Mouse (Mus musculus): ENCODE results near the gene Rdh9. TPM values are rescaled to one million over a fixed set of nuclear protein-coding genes. Genes with fewer than 3 reads are reported as not detected.

Rdh9 gene
- total and polyA plus RNA-seq, 2 experiments from 2014 or later, result 0.04 to 0.34 TPM

GRCm38 (mm10) chr10:127750136-127750777 lies 25.9 kb upstream of the Rdh9 start:
- peak overlapping the region; percentile 50 for H3K9ac ChIP-seq (replicated peaks; ENCODE audit: low read depth, low read length)

GRCm38 (mm10) chr10:127751548-127751947 lies 24.6 kb upstream of the Rdh9 start, which contains the start of gene Gpr182:
Gene Gpr182, minus strand, starts transcription at chr10:127751732.
- peak; percentile 63 for DNase-seq (ENCODE audit: low spot score)
- ATAC-seq (ENCODE audit: insufficient read depth, low read depth), result peak; percentile 62

More at GRCm38 (mm10) chr10:127750136-127750777, 25.9 kb upstream of the Rdh9 start:
- Histone ChIP-seq H3K27me3 (ENCODE audit: control insufficient read depth, insufficient read depth, low read length) (no peaks in the 10 kb centered on the region), H3K27ac (ENCODE audit: low read depth) (peak overlapping the region; percentile 52), H3K4me1 (ENCODE audit: control insufficient read depth, insufficient read depth) (peaks cover 6% of the 10 kb centered on the region; the same call in 1 of the 2 replicates), H3K9me3 (replicated peaks; ENCODE audit: control insufficient read depth, low read length) (no peaks in the 10 kb centered on the region), H3K4me3 (ENCODE audit: low read depth, low read length) (peak overlapping the region; percentile 39), H3K36me3 (replicated peaks; ENCODE audit: control insufficient read depth, insufficient read depth, low read length) (peaks cover 23% of the 10 kb centered on the region; the same call in 1 of the 2 replicates), H3K4me2 (ENCODE audit: low read depth, low read length) (peak overlapping the region; percentile 57)
- TF ChIP-seq EP300 (IDR thresholded peaks at IDR 0.05; ENCODE audit: low read depth), result no peak
- TF ChIP-seq CTCF (IDR thresholded peaks at IDR 0.05; ENCODE audit: low read depth), result no peak
- DNase-seq (ENCODE audit: low spot score) (no peak), ATAC-seq (ENCODE audit: insufficient read depth, low read depth) (no peak)
- WGBS, result 34% methylated on average over 24 of the region's 24 CpGs

GRCm38 (mm10) chr10:127754566-127755166 lies 21.5 kb upstream of the Rdh9 start:
- WGBS, result 40% methylated on average over 6 of the region's 6 CpGs
- Histone ChIP-seq H3K27ac (ENCODE audit: low read depth) (peak overlapping the region; percentile 54), H3K4me2 (ENCODE audit: low read depth, low read length) (no peak overlapping the region), H3K9me3 (replicated peaks; ENCODE audit: control insufficient read depth, low read length) (no peaks in the 10 kb centered on the region), H3K9ac (replicated peaks; ENCODE audit: low read depth, low read length) (no peak overlapping the region), H3K36me3 (replicated peaks; ENCODE audit: control insufficient read depth, insufficient read depth, low read length) (no peaks in the 10 kb centered on the region), H3K4me1 (ENCODE audit: control insufficient read depth, insufficient read depth) (peaks cover 11% of the 10 kb centered on the region; the same call in 1 of the 2 replicates), H3K4me3 (ENCODE audit: low read depth, low read length) (no peak overlapping the region), H3K27me3 (ENCODE audit: control insufficient read depth, insufficient read depth, low read length) (no peaks in the 10 kb centered on the region)
- DNase-seq (ENCODE audit: low spot score) (no peak), ATAC-seq (ENCODE audit: insufficient read depth, low read depth) (no peak)
- no peak for TF ChIP-seq CTCF (IDR thresholded peaks at IDR 0.05; ENCODE audit: low read depth)
- TF ChIP-seq EP300 (IDR thresholded peaks at IDR 0.05; ENCODE audit: low read depth), result peak; percentile 58; the same call in 1 of the 2 replicates

More at GRCm38 (mm10) chr10:127751548-127751947, 24.6 kb upstream of the Rdh9 start, which contains the start of gene Gpr182:
- Histone ChIP-seq H3K9ac (replicated peaks; ENCODE audit: low read depth, low read length) (peak within 1 kb of the TSS; percentile 26; the same call in 1 of the 2 replicates), H3K27me3 (ENCODE audit: control insufficient read depth, insufficient read depth, low read length) (no peaks in the 10 kb centered on the region), H3K9me3 (replicated peaks; ENCODE audit: control insufficient read depth, low read length) (no peaks in the 10 kb centered on the region), H3K4me1 (ENCODE audit: control insufficient read depth, insufficient read depth) (peaks cover 11% of the 10 kb centered on the region; the same call in 1 of the 2 replicates), H3K27ac (ENCODE audit: low read depth) (peak within 1 kb of the TSS; percentile 34; the same call in 1 of the 2 replicates), H3K4me2 (ENCODE audit: low read depth, low read length) (peak within 1 kb of the TSS; percentile 57), H3K4me3 (ENCODE audit: low read depth, low read length) (peak within 1 kb of the TSS; percentile 39), H3K36me3 (replicated peaks; ENCODE audit: control insufficient read depth, insufficient read depth, low read length) (peaks cover 12% of the 10 kb centered on the region; the same call in 1 of the 2 replicates)
- TF ChIP-seq CTCF (IDR thresholded peaks at IDR 0.05; ENCODE audit: low read depth), result no peak
- TF ChIP-seq EP300 (IDR thresholded peaks at IDR 0.05; ENCODE audit: low read depth), result no peak
- WGBS, result 41% methylated on average over 8 of the region's 8 CpGs

- no peak overlapping the region for H3K4me2 ChIP-seq (ENCODE audit: low read depth, low read length)
Measured at GRCm38 (mm10) chr10:127755246-127755645, 20.9 kb upstream of the Rdh9 start.

GRCm38 (mm10) chr10:127755770-127756468 lies 20.3 kb upstream of the Rdh9 start:
- peak overlapping the region; percentile 57 for H3K4me2 ChIP-seq (ENCODE audit: low read depth, low read length)
- TF ChIP-seq CTCF (IDR thresholded peaks at IDR 0.05; ENCODE audit: low read depth), result no peak
- DNase-seq (ENCODE audit: low spot score) (peak; percentile 65), ATAC-seq (ENCODE audit: insufficient read depth, low read depth) (peak; percentile 60)
- no peaks in the 10 kb centered on the region for H3K36me3 ChIP-seq (replicated peaks; ENCODE audit: control insufficient read depth, insufficient read depth, low read length)
- H3K4me3 ChIP-seq (ENCODE audit: low read depth, low read length), result peak overlapping the region; percentile 32
- H3K9ac ChIP-seq (replicated peaks; ENCODE audit: low read depth, low read length), result no peak overlapping the region
- no peaks in the 10 kb centered on the region for H3K27me3 ChIP-seq (ENCODE audit: control insufficient read depth, insufficient read depth, low read length)
- no peaks in the 10 kb centered on the region for H3K9me3 ChIP-seq (replicated peaks; ENCODE audit: control insufficient read depth, low read length)
- 19% methylated on average over 17 of the region's 18 CpGs for WGBS
- peak overlapping the region; percentile 64 for H3K27ac ChIP-seq (ENCODE audit: low read depth)
- peaks cover 11% of the 10 kb centered on the region; the same call in 1 of the 2 replicates for H3K4me1 ChIP-seq (ENCODE audit: control insufficient read depth, insufficient read depth)

More at GRCm38 (mm10) chr10:127755246-127755645, 20.9 kb upstream of the Rdh9 start:
- ATAC-seq (ENCODE audit: insufficient read depth, low read depth) (no peak), DNase-seq (ENCODE audit: low spot score) (no peak)
- Histone ChIP-seq H3K9me3 (replicated peaks; ENCODE audit: control insufficient read depth, low read length) (no peaks in the 10 kb centered on the region), H3K27ac (ENCODE audit: low read depth) (peak overlapping the region; percentile 54; the same call in 1 of the 2 replicates), H3K4me1 (ENCODE audit: control insufficient read depth, insufficient read depth) (peaks cover 11% of the 10 kb centered on the region; the same call in 1 of the 2 replicates), H3K4me3 (ENCODE audit: low read depth, low read length) (no peak overlapping the region), H3K27me3 (ENCODE audit: control insufficient read depth, insufficient read depth, low read length) (no peaks in the 10 kb centered on the region), H3K36me3 (replicated peaks; ENCODE audit: control insufficient read depth, insufficient read depth, low read length) (no peaks in the 10 kb centered on the region), H3K9ac (replicated peaks; ENCODE audit: low read depth, low read length) (no peak overlapping the region)
- WGBS, result 30% methylated on average over 3 of the region's 3 CpGs
- TF ChIP-seq EP300 (IDR thresholded peaks at IDR 0.05; ENCODE audit: low read depth) (no peak), CTCF (IDR thresholded peaks at IDR 0.05; ENCODE audit: low read depth) (no peak)
